Mouse (Mus musculus) heart, adult 2 months (tissue): ENCODE measurements around the gene Itpr1.

Source experiments
- CTCF ChIP-seq: fragments of 200-600 bp; IDR thresholded peaks from 2 replicates; pipeline ENCODE4 v1.8.1; 2022; ENCODE audit warnings: antibody characterized with exemption, mild to moderate bottlenecking, moderate library complexity
- EP300 ChIP-seq: fragments of 200-500 bp; IDR thresholded peaks from 2 replicates; pipeline ENCODE4 v1.6.1; 2011; ENCODE audit warnings: low read depth, low read length, control low read depth; ENCODE audit not compliant: insufficient read depth
- POLR2A ChIP-seq: fragments of 200-500 bp; IDR thresholded peaks from 2 replicates; pipeline ENCODE4 v1.6.1; 2011; ENCODE audit warnings: mild to moderate bottlenecking, low read depth, low read length, control low read depth; ENCODE audit not compliant: insufficient read depth

- TF ChIP-seq CTCF: no peak
- TF ChIP-seq EP300: no peak
- no peak for TF ChIP-seq POLR2A
Observed at GRCm38 (mm10) chr6:108588426-108588825, 375.5 kb downstream of the Itpr1 start.
